Mouse (Mus musculus): ENCODE data around the gene Dnm3. TPM values are rescaled to one million over a fixed set of nuclear protein-coding genes. Genes with fewer than 3 reads are reported as not detected.
"Not testable (repeated sequence)": the region's sequence is repeated elsewhere in the genome, so short reads cannot be mapped to it uniquely, and the experiment has no call there.

The Dnm3 gene
- total RNA-seq, 2 experiments from 2014 or later = 1.2 TPM; not detected in 1

DNA sequence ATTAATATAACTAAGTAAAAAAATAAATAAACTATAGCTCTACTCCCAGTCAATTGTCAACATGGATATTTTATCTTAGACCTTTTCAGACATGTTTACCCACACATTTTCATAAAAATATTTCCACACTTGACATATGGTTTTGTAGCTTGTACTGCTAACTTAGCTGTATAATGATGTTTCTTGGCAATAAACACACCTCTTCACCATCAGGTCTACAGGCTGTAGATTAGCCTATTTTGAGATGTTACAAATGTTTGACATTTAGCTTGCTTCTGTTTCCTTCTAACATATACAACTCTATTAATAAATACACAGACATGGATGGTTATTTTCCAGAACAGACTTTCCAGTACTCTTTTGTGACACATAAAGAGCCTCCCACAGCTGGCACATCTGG is 38.3 kb downstream of the Dnm3 start:
- ATAC-seq (replicated peaks; ENCODE audit: low FRiP score, poor library complexity, severe bottlenecking) = no peak

DNA sequence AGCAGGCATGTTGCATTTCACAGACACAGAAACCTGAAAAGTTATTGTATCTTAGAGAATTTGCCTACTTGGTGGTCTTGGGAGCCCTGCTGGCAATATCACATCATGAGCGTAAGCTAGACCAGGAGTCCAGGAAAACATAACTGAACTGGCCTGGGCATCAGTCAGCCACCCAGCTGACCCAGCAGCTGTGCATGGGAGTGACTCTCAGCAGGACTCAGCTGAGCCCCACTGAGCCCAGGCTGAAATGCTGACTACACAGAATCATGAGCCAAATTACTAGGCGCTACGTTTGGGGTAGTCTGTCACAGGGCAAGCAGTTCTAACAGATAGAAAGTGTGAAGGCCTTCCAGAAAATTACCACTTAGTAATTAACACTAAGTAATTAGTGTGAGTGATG is 41.2 kb downstream of the Dnm3 start:
- ATAC-seq (replicated peaks; ENCODE audit: low FRiP score, poor library complexity, severe bottlenecking) = no peak

DNA sequence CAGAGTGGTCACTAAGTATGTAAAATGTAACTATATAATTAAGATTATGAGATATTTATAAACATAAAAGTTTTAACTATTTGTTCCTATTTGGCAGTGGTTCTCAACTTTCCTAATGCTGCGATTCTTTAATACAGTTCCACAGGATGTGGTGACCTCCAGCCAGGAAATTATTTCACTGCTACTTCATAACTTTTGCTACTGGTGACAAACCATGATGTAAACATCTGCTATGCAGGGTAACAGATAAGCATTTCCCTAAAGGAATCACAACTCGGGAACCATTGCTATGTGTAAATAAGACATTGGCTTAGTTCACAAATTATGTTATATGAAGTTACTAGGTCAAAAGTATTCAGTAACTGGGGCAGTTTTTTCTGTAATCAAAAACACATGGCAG is 48.9 kb downstream of the Dnm3 start:
- ATAC-seq (replicated peaks; ENCODE audit: low FRiP score, poor library complexity, severe bottlenecking) = no peak

DNA sequence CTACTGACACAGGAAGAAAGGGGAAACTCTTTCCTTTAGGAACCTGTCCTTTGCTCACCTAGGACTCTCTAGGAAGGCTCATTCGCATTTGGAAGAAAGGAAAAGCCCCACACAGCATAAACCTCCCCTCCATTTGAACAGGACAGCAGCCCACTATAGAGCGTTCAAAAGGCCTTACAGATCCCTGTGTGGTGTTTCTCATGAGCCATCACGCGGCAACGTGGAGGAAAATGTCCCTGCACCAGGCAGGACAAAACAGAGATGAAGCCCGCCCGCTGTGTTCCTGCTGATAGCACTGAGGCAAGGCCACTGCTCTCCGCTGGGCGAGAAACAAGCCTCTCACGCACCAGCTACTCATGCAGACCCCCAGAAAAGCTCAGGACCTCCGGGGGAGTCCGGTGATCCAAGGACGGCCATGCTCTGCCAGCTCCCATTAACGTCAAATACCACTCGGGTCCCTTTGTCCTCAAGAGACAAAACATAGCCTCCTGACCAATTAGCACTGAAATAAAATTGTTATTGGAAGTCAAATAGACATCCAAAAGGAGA is 51.8 kb downstream of the Dnm3 start:
- no peak for ATAC-seq (replicated peaks; ENCODE audit: low FRiP score, poor library complexity, severe bottlenecking)

DNA sequence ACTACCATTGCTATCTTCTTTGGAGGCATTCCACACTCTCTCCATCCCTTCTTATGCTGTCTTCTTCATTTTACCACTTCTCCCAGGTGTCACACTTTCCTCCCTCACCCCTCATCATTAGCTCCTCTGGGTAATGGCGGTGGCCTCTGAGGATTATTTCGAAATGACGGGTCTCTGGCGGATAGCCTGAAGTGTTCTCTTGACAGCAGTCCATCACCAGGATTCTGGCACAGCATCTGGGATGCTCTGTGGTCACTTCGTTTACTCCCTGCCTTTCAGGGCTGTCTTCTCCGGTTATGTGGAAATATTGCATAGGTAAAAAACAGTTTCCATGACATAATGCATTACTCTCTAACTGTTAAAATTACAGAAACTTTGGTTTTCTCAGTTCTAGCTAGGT is 55.0 kb downstream of the Dnm3 start:
- ATAC-seq (replicated peaks; ENCODE audit: low FRiP score, poor library complexity, severe bottlenecking) = no peak

DNA sequence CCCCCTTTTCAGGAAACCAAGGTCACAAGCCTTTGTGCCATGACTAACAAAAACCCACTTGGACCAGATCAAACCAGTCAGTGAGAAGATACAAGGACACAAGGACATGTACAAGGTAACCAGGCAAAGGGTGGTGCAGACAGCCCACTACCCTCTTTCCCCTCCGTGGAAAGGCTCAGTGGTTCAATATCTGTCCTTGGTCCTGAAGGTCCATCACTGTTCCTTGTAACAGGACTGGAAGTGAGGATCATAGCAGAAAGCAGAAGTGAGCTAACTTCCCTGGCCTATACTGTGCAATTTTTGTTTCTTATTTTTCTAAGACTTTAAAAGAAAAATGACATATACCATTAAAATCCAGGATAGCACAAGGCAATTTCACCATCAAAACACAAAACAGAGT is 64.0 kb downstream of the Dnm3 start:
- ATAC-seq (replicated peaks; ENCODE audit: low FRiP score, poor library complexity, severe bottlenecking) = no peak

DNA sequence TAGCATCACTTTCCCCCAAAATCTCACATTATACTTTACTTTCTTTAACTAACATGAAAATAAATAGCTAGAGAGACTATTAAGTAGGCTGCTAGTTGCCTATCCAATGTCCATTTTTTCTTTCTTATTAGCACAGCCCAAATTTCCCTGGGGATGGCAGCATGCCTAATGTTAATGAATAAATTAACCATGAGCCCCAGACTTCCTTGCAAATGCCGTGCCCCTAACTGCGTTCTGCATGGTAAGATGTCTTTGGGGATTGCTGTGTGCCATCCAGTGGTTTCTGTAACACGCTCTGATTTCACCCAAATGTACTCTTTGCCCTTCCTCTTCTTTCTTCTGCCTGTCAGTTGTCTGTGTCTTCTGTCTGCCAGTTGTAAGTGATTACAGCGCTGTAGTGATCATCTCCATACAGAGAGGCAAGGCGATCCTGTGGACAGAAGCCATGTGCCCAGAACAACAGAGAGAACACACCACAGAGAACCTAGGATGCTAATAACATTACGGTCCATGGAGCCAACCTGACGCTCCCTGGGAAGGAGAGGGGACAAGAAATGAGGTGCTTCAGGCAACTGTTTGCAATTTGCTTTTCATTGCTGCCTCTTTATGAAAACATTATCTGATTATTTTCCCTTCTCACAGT is 64.9 kb downstream of the Dnm3 start:
- ATAC-seq (replicated peaks; ENCODE audit: low FRiP score, poor library complexity, severe bottlenecking) = no peak

DNA sequence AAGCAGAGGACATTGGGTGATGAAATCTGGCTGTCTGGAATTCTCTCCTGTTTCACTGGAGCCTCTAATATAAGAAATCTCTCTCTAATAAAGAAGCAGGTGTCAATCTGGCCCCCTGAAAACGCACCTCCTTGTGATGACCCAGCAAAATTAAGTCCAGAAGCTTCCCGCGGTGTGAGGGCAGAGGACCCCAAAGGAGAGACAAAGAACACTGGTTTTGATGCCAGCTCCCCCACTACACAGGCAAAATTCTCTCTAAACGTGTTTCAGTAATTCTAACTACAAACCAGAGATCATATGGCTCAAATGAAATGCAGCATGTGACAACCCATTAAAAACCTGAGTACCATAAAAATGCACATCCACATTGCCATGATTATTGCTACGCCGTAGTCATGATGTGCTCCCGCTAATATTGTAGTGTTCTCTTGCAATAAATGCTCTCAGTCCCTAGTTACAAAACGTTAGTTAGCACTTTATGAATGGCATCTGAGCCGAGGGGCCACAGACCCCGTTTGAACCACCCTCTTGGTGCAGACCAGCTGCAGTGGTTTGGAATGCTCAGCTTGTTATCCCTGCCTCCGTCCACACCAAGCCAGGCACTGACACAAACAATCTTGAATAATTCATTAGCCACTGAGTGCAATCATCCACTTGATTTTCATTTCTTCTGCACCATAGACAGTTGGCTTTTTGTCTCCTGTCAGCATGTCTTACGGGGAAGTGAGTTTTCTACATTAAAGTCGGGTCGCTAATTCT is 67.4 kb downstream of the Dnm3 start:
- ATAC-seq (replicated peaks; ENCODE audit: low FRiP score, poor library complexity, severe bottlenecking) = no peak

DNA sequence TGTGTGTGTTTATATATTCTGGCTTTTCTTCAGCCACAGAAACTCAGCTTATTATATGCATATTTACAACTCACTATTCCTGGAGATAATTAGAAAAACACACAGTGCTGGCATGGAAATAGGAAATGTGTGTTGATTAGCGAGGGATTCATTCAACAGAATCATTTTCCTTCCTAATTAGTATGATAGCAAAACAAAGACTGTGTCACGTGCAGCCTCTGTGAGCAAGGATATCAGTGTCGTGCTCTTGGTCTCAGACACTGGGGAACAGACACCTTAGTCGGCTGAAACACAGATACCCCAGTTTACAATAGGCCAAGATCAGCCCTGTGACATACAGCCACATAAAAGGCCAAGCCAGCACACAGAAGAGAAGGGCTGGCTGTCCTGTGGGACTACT is 83.3 kb downstream of the Dnm3 start:
- no peak for ATAC-seq (replicated peaks; ENCODE audit: low FRiP score, poor library complexity, severe bottlenecking)

DNA sequence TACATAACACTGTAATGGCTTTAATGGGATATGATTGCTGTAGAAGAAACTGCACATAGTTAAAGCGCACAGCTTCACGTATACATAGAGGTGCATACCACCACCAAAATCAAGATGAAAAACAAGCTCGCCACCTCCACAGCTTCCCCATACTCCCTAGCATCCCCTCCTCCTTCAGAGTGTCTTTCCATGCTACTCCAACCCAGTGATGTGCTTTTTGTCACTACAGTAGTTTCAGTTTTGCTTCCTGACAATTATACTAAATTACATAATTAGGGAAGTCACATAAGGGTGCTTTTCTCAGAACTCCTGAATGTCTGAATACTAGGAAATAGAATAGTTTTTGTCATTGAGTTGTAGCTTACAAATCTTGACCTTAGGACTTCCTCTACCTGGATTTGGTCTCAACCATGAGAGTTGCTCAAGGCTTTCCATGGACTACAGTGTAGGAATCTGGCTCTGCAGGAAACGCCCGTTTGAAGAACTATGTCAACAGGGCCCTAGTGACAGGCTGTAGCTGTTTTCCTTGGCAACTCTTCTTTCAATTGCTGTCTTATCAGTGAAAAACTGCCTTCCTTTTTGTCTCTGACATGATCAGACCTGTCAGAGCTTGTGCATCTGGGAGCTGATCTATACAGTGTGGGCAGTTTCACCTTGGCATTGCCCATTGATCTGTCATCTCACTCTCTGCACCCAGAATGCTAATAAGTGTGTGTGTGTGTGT is 89.2 kb downstream of the Dnm3 start:
- ATAC-seq (replicated peaks; ENCODE audit: low FRiP score, poor library complexity, severe bottlenecking) = no peak

DNA sequence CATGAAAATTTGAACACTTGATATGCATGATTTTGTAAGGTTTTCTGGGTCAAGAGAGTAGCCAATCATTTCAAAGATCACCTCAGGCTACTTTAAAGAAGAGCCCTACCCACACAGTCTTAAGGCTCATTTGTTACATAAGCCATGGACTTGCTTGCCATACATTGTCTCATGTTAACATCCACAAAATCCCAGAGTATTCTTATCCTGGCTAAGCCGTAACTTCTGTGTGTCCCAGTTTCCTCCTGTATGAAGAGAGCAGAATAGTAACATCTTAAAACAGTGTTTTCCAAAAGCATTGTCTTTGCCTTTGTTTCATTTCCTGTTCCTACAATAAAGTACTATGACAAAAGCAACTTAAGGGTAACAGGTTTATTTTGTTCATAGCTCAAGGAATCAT is 104.8 kb downstream of the Dnm3 start:
- ATAC-seq (replicated peaks; ENCODE audit: low FRiP score, poor library complexity, severe bottlenecking) = not testable (repeated sequence)

DNA sequence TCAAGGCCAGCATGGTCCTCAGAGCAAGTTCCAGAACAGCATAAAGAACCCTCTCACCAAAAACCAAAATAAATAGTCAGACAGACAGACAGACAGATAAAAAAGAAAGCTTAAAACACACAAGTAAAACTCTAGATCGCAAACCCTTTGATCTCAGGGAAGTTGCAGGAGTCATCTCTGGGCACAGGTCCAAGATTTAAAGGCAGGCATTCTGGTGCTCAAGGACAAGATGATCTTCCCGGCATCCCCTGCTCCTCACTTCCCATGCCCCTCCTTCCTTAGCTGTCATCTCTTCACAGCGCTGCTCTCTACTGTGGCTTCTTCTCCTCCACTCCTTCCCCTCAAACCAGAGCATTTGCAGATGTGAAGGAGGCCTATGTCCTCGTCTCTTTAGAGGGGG is 108.1 kb downstream of the Dnm3 start:
- ATAC-seq (replicated peaks; ENCODE audit: low FRiP score, poor library complexity, severe bottlenecking) = no peak

DNA sequence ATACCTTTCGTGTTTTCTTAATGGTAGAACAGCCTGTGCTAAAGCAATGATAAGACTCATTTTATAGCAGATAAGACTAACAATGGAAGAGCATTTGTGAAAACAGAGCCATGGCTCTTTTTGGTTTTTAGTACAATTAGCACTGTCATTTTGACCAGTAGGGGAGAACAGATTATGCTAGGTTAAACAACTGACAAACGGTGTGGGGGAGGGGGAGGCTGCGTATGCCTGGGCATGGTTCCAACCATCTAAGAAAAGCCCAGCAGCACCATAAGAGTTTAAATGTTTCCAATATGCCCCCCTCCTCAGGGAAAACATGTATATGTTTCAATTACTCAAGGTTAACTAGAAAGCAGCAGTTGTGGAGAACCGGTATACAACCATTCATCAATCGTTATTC is 115.9 kb downstream of the Dnm3 start:
- ATAC-seq (replicated peaks; ENCODE audit: low FRiP score, poor library complexity, severe bottlenecking) = no peak

DNA sequence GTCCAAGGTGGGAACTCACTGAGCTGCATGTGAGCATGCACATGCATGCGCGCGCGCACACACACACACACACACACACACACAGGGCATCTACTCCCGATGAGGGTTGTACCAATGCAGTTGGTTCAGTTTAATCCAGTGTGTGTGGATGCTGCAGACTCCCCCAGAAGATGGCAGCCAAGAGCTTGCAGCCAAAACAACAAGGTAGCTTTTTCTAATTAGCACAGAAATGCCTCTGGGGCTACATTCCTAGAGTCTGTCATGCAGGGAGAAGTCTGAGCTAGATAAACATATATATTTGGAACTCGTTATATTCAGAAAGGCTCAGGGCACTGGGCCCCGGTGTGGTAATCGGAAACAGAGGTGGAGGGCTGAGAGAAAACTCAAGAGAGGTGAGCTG is 118.6 kb downstream of the Dnm3 start:
- ATAC-seq (replicated peaks; ENCODE audit: low FRiP score, poor library complexity, severe bottlenecking) = no peak

DNA sequence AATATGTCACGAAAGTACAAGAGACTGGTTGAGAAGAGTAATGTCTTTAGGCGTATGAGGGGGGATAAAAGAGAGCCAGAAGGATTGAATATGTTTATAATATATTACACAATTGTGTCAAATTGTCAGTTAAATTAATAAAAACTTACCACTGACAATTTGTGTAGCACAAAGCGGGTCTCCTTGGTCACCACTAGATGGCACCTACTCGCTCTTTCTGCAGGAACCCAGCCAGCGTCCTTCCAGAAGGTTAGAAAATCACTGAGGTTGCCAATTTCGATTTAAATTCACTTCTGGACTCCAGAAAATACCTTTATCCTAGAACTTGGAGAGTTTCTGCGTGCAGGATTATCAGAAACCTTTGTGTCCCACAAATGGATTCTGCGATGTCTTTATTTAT is 119.8 kb downstream of the Dnm3 start:
- no peak for ATAC-seq (replicated peaks; ENCODE audit: low FRiP score, poor library complexity, severe bottlenecking)

DNA sequence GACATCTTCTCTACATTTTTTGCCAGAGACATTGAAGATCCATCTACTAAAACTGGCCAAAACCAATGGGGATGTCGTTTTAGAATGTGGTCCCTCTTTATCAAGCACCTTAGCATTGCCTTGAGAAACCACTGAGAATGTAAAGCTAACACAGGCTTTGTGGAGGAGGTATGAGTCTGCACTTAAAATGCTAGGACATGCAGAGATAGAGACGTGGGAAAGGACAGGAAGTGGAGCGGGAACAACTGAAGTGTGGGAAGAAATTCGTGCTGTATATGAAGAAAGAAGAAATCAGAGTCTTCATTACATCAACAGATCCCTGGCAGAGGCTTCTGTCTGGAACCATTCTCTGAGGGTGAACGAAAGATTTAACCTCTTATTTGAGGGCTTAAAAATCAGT is 121.4 kb downstream of the Dnm3 start:
- no peak for ATAC-seq (replicated peaks; ENCODE audit: low FRiP score, poor library complexity, severe bottlenecking)

DNA sequence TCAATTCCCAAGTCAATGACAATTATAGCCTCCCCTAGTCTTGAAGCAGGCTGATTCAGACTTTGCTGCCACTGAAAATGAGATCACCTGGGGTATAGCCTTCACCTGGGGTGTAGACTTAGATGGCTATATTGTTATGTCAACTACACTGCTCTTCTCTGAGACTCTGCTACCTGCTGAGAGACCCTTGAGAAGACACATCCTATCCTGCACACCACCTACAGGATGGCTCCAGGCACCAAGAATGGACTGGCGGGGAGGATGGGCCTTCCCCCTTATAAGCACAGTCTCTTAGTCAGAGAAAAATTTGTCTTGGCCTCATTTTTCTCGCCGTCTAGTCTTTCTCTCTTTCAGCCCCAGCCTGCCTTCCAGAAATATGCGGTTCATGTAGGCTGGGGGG is 123.1 kb downstream of the Dnm3 start:
- ATAC-seq (replicated peaks; ENCODE audit: low FRiP score, poor library complexity, severe bottlenecking) = no peak

DNA sequence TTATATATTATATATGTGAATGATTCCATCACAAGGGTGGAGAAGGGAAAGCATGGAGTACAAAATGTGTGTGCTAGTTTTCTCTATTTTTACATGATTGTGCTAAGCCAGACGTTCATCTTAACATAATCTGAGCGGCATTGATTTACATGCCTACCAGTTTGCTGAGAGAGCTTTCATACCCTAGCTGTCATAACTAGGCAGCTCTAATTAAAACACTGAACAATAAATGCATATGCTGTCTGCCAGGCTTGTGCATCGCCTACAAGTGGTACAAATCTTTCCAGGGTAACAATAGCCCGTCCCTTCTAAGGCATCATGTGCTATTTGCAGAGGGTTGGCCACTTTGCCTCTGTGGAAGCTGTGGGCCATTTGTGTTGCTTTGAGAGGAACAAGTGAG is 124.0 kb downstream of the Dnm3 start:
- no peak for ATAC-seq (replicated peaks; ENCODE audit: low FRiP score, poor library complexity, severe bottlenecking)

DNA sequence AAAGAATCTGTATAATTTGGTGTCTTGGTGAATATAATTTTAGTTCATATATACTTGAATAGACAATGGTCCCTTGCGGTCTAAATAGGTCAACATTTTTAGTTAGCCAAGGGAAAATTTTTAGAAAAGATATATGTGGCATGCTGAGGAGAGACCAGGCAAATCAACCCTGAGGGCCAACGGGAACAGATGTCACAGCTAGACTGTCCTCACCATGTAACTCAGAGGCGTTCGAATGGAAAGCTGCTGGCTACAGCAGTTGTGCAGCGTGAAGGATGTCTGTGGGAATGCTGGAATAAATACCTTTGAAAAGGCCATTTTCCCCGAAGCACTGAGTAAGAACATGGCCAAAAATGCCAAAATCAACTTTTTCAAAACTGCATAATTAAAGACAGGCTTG is 128.5 kb downstream of the Dnm3 start:
- no peak for ATAC-seq (replicated peaks; ENCODE audit: low FRiP score, poor library complexity, severe bottlenecking)

DNA sequence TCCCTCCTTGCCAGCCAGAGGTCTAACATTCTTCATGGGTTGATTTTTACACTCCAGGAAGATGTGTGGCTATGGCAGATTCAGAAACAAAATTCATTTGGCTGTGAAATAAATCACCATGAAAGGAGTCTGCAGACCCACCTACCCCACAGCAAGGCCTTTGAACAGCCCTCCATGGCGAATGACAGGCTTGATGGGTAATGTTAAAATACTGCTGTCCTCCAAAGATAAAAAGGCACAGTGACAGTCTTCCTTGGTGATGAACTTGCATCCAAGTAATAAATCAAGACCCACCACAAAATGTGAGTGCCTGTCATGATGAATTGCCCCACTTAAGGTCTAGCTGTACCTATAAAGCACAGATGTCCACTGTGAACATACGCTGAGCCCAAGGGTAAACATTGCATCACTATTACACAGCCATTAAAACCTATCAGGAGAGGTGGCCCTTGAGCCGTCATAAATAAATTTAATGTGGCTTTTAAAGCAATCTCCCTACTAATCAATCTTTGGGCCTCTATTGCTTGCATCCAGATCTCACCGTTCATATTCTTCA is 131.3 kb downstream of the Dnm3 start:
- no peak for ATAC-seq (replicated peaks; ENCODE audit: low FRiP score, poor library complexity, severe bottlenecking)

DNA sequence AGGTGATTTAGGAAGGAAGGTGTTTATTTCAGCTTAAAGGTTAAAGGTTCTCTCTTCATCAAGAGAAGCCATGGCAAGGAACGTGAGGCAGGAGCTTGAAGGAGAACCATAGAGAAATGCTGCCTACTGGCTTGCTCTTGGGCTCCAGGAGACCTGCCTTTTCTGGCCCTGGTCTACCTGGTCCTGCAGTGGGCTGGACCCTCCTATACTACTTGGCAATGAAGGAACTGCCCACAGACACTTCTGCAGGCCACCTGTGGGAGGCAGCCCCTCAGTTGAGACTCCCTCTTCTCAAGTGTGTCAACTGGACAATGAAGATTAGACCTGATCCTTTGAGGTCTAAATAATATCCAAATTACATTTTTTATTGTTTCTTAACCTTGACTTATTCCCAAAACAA is 140.7 kb downstream of the Dnm3 start:
- no peak for ATAC-seq (replicated peaks; ENCODE audit: low FRiP score, poor library complexity, severe bottlenecking)
